Mouse (Mus musculus) G1E (cell line): Measurements from ENCODE around the gene Fam98b.

ENCODE experiments used
- CTCF ChIP-seq: IDR thresholded peaks from 2 replicates; pipeline ENCODE4 v1.5.1; 2012; ENCODE audit warnings: low read depth, low read length, inconsistent platforms, mixed read lengths
- GATA1 ChIP-seq: IDR thresholded peaks from 2 replicates; pipeline ENCODE4 v1.6.1; 2012; ENCODE audit warnings: borderline replicate concordance, low read length, inconsistent platforms, mixed read lengths
- GATA2 ChIP-seq: IDR thresholded peaks from 2 replicates; pipeline ENCODE4 v1.6.1; 2012; ENCODE audit warnings: low read depth, low read length, inconsistent platforms, borderline replicate concordance
- POLR2AphosphoS5 ChIP-seq: IDR thresholded peaks from 2 replicates; pipeline ENCODE4 v1.6.1; 2012; ENCODE audit warnings: low read depth, low read length, inconsistent platforms; ENCODE audit not compliant: insufficient replicate concordance
- TAL1 ChIP-seq: conservative IDR thresholded peaks from 2 replicates; pipeline ENCODE4 v1.6.1; 2012; ENCODE audit warnings: low read depth, low read length, inconsistent platforms, mixed read lengths

DNA sequence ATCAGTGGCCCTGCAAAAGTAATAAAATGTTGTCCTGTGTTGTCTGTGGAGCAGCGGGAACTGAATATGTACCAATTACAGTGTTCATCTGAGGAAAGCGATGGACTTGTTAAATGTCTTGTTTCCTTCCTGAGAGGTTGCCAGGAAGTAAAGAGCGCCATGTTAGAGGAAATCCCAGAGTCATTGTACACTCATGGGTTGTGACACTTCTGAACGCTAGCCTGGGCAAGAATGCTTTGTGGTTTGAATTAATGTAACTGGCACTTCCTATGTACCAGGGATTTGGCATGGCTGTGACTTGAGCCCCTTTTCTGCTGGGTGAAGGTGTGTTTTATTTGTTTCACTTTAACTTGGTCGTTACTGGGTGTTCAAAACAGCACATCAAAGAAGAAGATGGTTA, 12.6 kb downstream of the Fam98b start:
- TF ChIP-seq CTCF = no peak
- no peak for TF ChIP-seq POLR2AphosphoS5
- no peak for TF ChIP-seq GATA1
- no peak for TF ChIP-seq GATA2
- TF ChIP-seq TAL1 = no peak
